11 mouse cellular contexts compared by ENCODE assay signal in genomic region chr2:109578870-109579310, GRCm38 (mm10).
DNase-seq lines count a peak whose midpoint lies in the region; ATAC-seq and TF ChIP-seq lines count a peak whose summit lies in the region.
"Had no signal": no experiment of that assay in that cellular context is flagged by ENCODE, and none has a peak within 500 bp of the region (broad histone marks: within the 10 kb centered on the region; RNA-seq: fewer than 3 reads in every experiment).

No protein-coding gene starts in this region.

- TF ChIP-seq CTCF in hindbrain, postnatal 0 days (IDR thresholded peaks at IDR 0.05; ENCODE audit: low read depth), result no peak

- intact Hi-C loops in heart, postnatal 10 days (cut with DNase I), result no loop called here

- H3K27ac ChIP-seq in hindbrain, embryonic 10.5 days, result no peak overlapping the region
- H3K27ac ChIP-seq in hindbrain, postnatal 0 days, result no peak overlapping the region
- H3K27ac ChIP-seq: gastrocnemius, adult 2 months; liver, embryonic 12.5 days had no signal

- H3K4me3 ChIP-seq in hindbrain, embryonic 10.5 days, result no peak overlapping the region
- no peak overlapping the region for H3K4me3 ChIP-seq in hindbrain, postnatal 0 days (ENCODE audit: low read length)
- H3K4me3 ChIP-seq: gastrocnemius, adult 2 months; liver, embryonic 12.5 days had no signal

- H3K4me1 ChIP-seq in hindbrain, embryonic 10.5 days (replicated peaks), result peaks cover 10% of the 10 kb centered on the region
- no peaks in the 10 kb centered on the region for H3K4me1 ChIP-seq in hindbrain, postnatal 0 days (ENCODE audit: insufficient read depth, low read length)
- H3K4me1 ChIP-seq: liver, embryonic 12.5 days had no signal

- no peaks in the 10 kb centered on the region for H3K36me3 ChIP-seq in hindbrain, embryonic 10.5 days
- no peaks in the 10 kb centered on the region for H3K36me3 ChIP-seq in hindbrain, postnatal 0 days (ENCODE audit: insufficient read depth, low read length)
- H3K36me3 ChIP-seq: liver, embryonic 12.5 days had no signal

- peak; percentile 7 for DNase-seq in hindbrain, embryonic 10.5 days (ENCODE audit: low spot score)
- DNase-seq in hindbrain, postnatal 0 days (ENCODE audit: low spot score), result no peak
- peak; percentile 57 for DNase-seq in embryo, embryonic 11 days
- DNase-seq in heart, postnatal 10 days, result peak; percentile 8 to 14
- peak; percentile 9 for DNase-seq in mesoderm, embryonic 11.5 days (ENCODE audit: low read depth, low spot score)
- DNase-seq in urinary bladder, postnatal 36 days (ENCODE audit: low spot score in 2 of 2), result no peak
- DNase-seq in adrenal gland, postnatal 4 days (ENCODE audit: low spot score in 2 of 2), result no peak
- no peak for DNase-seq in urinary bladder, postnatal 14 days (ENCODE audit: low spot score)
- DNase-seq: gastrocnemius, adult 2 months; right cerebral cortex, postnatal 14 days had no signal

- no peak for ATAC-seq in hindbrain, postnatal 0 days
- ATAC-seq: liver, embryonic 12.5 days had no signal

- H3K4me2 ChIP-seq in hindbrain, postnatal 0 days (ENCODE audit: low read depth, low read length), result no peak overlapping the region
- H3K4me2 ChIP-seq: liver, embryonic 12.5 days had no signal

- H3K9me3 ChIP-seq in hindbrain, embryonic 10.5 days, result no peaks in the 10 kb centered on the region
- H3K9me3 ChIP-seq in hindbrain, postnatal 0 days (ENCODE audit: low read length), result no peaks in the 10 kb centered on the region
- H3K9me3 ChIP-seq: liver, embryonic 12.5 days had no signal

- H3K9ac ChIP-seq in hindbrain, postnatal 0 days (replicated peaks; ENCODE audit: low read length), result no peak overlapping the region
- H3K9ac ChIP-seq: liver, embryonic 12.5 days had no signal

- WGBS in hindbrain, embryonic 10.5 days, result 7% methylated on average over 6 of the region's 6 CpGs
- 15% methylated on average over 6 of the region's 6 CpGs for WGBS in hindbrain, postnatal 0 days

- H3K27me3 ChIP-seq in hindbrain, embryonic 10.5 days (ENCODE audit: insufficient read depth, poor library complexity, severe bottlenecking), result no peaks in the 10 kb centered on the region
- no peaks in the 10 kb centered on the region for H3K27me3 ChIP-seq in hindbrain, postnatal 0 days (ENCODE audit: insufficient read depth, low read length)
- H3K27me3 ChIP-seq: liver, embryonic 12.5 days had no signal

Comparison
In these comparisons a context has a peak if more than half of its experiments do, and no peak if none do; other contexts are left out.
1. DNase-seq: peak in hindbrain, embryonic 10.5 days (single experiment), embryo, embryonic 11 days (single experiment), heart, postnatal 10 days (2 of 2) and mesoderm, embryonic 11.5 days (single experiment); none in hindbrain, postnatal 0 days (single experiment), urinary bladder, postnatal 36 days (0 of 2), adrenal gland, postnatal 4 days (0 of 2) and urinary bladder, postnatal 14 days (single experiment).